Mouse (Mus musculus): Measurements from ENCODE around the gene Sh3gl2. TPM values are rescaled to one million over a fixed set of nuclear protein-coding genes. Genes with fewer than 3 reads are reported as not detected.

The Sh3gl2 gene
- polyA plus RNA-seq, 1 experiment, result 0.28 TPM

- no peak for TF ChIP-seq POLR2A (IDR thresholded peaks at IDR 0.05; ENCODE audit: low read depth, low read length)
- TF ChIP-seq CTCF (IDR thresholded peaks at IDR 0.05; ENCODE audit: borderline replicate concordance, insufficient read depth, low read length), result no peak
These were observed 2.3 kb upstream of the Sh3gl2 start for GRCm38 (mm10) chr4:85202582-85202981.

GRCm38 (mm10) chr4:85205636-85206211, 798 bp downstream of the Sh3gl2 start:
- H3K4me1 ChIP-seq (ENCODE audit: control insufficient read depth, insufficient read depth, low read length), result no peaks in the 10 kb centered on the region
- TF ChIP-seq CTCF (IDR thresholded peaks at IDR 0.05; ENCODE audit: borderline replicate concordance, insufficient read depth, low read length), result no peak
- no peak for TF ChIP-seq POLR2A (IDR thresholded peaks at IDR 0.05; ENCODE audit: low read depth, low read length)
- H3K27ac ChIP-seq (ENCODE audit: insufficient read depth, low read length), result no peak overlapping the region
- H3K4me3 ChIP-seq (ENCODE audit: insufficient read depth, low read length), result peak overlapping the region; percentile 52

More at GRCm38 (mm10) chr4:85202582-85202981, 2.3 kb upstream of the Sh3gl2 start:
- Histone ChIP-seq H3K4me1 (ENCODE audit: control insufficient read depth, insufficient read depth, low read length) (no peaks in the 10 kb centered on the region), H3K27ac (ENCODE audit: insufficient read depth, low read length) (no peak overlapping the region), H3K4me3 (ENCODE audit: insufficient read depth, low read length) (no peak overlapping the region)

GRCm38 (mm10) chr4:85206675-85207400, 1.9 kb downstream of the Sh3gl2 start:
- TF ChIP-seq CTCF (IDR thresholded peaks at IDR 0.05; ENCODE audit: borderline replicate concordance, insufficient read depth, low read length), result no peak
- TF ChIP-seq POLR2A (IDR thresholded peaks at IDR 0.05; ENCODE audit: low read depth, low read length), result no peak
- H3K4me1 ChIP-seq (ENCODE audit: control insufficient read depth, insufficient read depth, low read length), result no peaks in the 10 kb centered on the region

GRCm38 (mm10) chr4:85207515-85207914, 2.6 kb downstream of the Sh3gl2 start:
- no peak overlapping the region for H3K27ac ChIP-seq (ENCODE audit: insufficient read depth, low read length)
- no peak for TF ChIP-seq CTCF (IDR thresholded peaks at IDR 0.05; ENCODE audit: borderline replicate concordance, insufficient read depth, low read length)
- no peak for TF ChIP-seq POLR2A (IDR thresholded peaks at IDR 0.05; ENCODE audit: low read depth, low read length)
- H3K4me3 ChIP-seq (ENCODE audit: insufficient read depth, low read length), result no peak overlapping the region
- no peaks in the 10 kb centered on the region for H3K4me1 ChIP-seq (ENCODE audit: control insufficient read depth, insufficient read depth, low read length)

More at GRCm38 (mm10) chr4:85206675-85207400, 1.9 kb downstream of the Sh3gl2 start:
- no peak overlapping the region for H3K27ac ChIP-seq (ENCODE audit: insufficient read depth, low read length)
- no peak overlapping the region for H3K4me3 ChIP-seq (ENCODE audit: insufficient read depth, low read length)

GRCm38 (mm10) chr4:85208531-85208930, 3.6 kb downstream of the Sh3gl2 start:
- no peak overlapping the region for H3K4me3 ChIP-seq (ENCODE audit: insufficient read depth, low read length)
- no peak overlapping the region for H3K27ac ChIP-seq (ENCODE audit: insufficient read depth, low read length)
- no peaks in the 10 kb centered on the region for H3K4me1 ChIP-seq (ENCODE audit: control insufficient read depth, insufficient read depth, low read length)
- TF ChIP-seq POLR2A (IDR thresholded peaks at IDR 0.05; ENCODE audit: low read depth, low read length) (no peak), CTCF (IDR thresholded peaks at IDR 0.05; ENCODE audit: borderline replicate concordance, insufficient read depth, low read length) (no peak)

- TF ChIP-seq POLR2A (IDR thresholded peaks at IDR 0.05; ENCODE audit: low read depth, low read length) (no peak), CTCF (IDR thresholded peaks at IDR 0.05; ENCODE audit: borderline replicate concordance, insufficient read depth, low read length) (no peak)
- Histone ChIP-seq H3K4me3 (ENCODE audit: insufficient read depth, low read length) (no peak overlapping the region), H3K4me1 (ENCODE audit: control insufficient read depth, insufficient read depth, low read length) (no peaks in the 10 kb centered on the region), H3K27ac (ENCODE audit: insufficient read depth, low read length) (no peak overlapping the region)
These were observed 6.0 kb downstream of the Sh3gl2 start for GRCm38 (mm10) chr4:85210953-85211352.

- H3K4me3 ChIP-seq (ENCODE audit: insufficient read depth, low read length), result no peak overlapping the region
- TF ChIP-seq POLR2A (IDR thresholded peaks at IDR 0.05; ENCODE audit: low read depth, low read length) (no peak), CTCF (IDR thresholded peaks at IDR 0.05; ENCODE audit: borderline replicate concordance, insufficient read depth, low read length) (no peak)
- no peaks in the 10 kb centered on the region for H3K4me1 ChIP-seq (ENCODE audit: control insufficient read depth, insufficient read depth, low read length)
- no peak overlapping the region for H3K27ac ChIP-seq (ENCODE audit: insufficient read depth, low read length)
These were observed 12.1 kb downstream of the Sh3gl2 start for GRCm38 (mm10) chr4:85217003-85217402.

GRCm38 (mm10) chr4:85222716-85223115, 17.8 kb downstream of the Sh3gl2 start:
- TF ChIP-seq CTCF (IDR thresholded peaks at IDR 0.05; ENCODE audit: borderline replicate concordance, insufficient read depth, low read length), result no peak
- Histone ChIP-seq H3K4me3 (ENCODE audit: insufficient read depth, low read length) (no peak overlapping the region), H3K4me1 (ENCODE audit: control insufficient read depth, insufficient read depth, low read length) (peaks cover 3% of the 10 kb centered on the region), H3K27ac (ENCODE audit: insufficient read depth, low read length) (no peak overlapping the region)

- peaks cover 3% of the 10 kb centered on the region for H3K4me1 ChIP-seq (ENCODE audit: control insufficient read depth, insufficient read depth, low read length)
- no peak overlapping the region for H3K4me3 ChIP-seq (ENCODE audit: insufficient read depth, low read length)
- no peak for TF ChIP-seq POLR2A (IDR thresholded peaks at IDR 0.05; ENCODE audit: low read depth, low read length)
- no peak for TF ChIP-seq CTCF (IDR thresholded peaks at IDR 0.05; ENCODE audit: borderline replicate concordance, insufficient read depth, low read length)
- H3K27ac ChIP-seq (ENCODE audit: insufficient read depth, low read length), result no peak overlapping the region
These were observed 21.8 kb downstream of the Sh3gl2 start for GRCm38 (mm10) chr4:85226731-85227130.
